Mouse (Mus musculus) liver, embryonic 14.5 days (tissue): ENCODE data around the gene Hnrnpab. TPM values are rescaled to one million over a fixed set of nuclear protein-coding genes. Genes with fewer than 3 reads are reported as not detected.

Source experiments
- ATAC-seq: fragments of 200-750 bp; cut with Nextera tagmentation; 2 replicates; pipeline ENCODE4 v1.8.0; 2017; ENCODE audit warnings: moderate number of reproducible peaks, mild to moderate bottlenecking, moderate library complexity; ENCODE audit not compliant: insufficient read depth
- DNase-seq, 3 experiments: peaks; one replicate each; pipeline ENCODE4 v3.0.0-alpha.2; 2012 to 2013; ENCODE audit warnings: low read depth in 3 of 3, low spot score in 3 of 3
- H3K27ac ChIP-seq: fragments of 300-500 bp; sonication (generic); 2 replicates; pipeline ENCODE4 v1.5.1; 2014; ENCODE audit warnings: moderate library complexity, mild to moderate bottlenecking, control low read depth, inconsistent platforms
- H3K27me3 ChIP-seq: fragments of 300-500 bp; sonication (generic); 2 replicates; pipeline ENCODE4 v1.6.1; 2014; ENCODE audit warnings: mild to moderate bottlenecking, low read length, moderate library complexity; ENCODE audit not compliant: control insufficient read depth, insufficient read depth
- H3K36me3 ChIP-seq: fragments of 300-500 bp; sonication (generic); replicated peaks from 2 replicates; pipeline ENCODE4 v1.6.1; 2014; ENCODE audit warnings: low read depth; ENCODE audit not compliant: control insufficient read depth, insufficient read depth
- H3K4me1 ChIP-seq, 2 experiments: fragments of 200-500 bp in 1 of 2; fragments of 300-500 bp in 1 of 2; sonication (generic) in 1 of 2; replicated peaks; 2 replicates each; pipeline ENCODE4 v1.6.1; 2012 to 2014; ENCODE audit warnings: antibody characterized with exemption in 1 of 2, inconsistent platforms in 1 of 2, low read length in 1 of 2; ENCODE audit not compliant: control insufficient read depth in 2 of 2, insufficient read depth in 2 of 2
- H3K4me2 ChIP-seq: fragments of 300-500 bp; sonication (generic); 2 replicates; pipeline ENCODE4 v1.6.1; 2014; ENCODE audit warnings: low read depth, mild to moderate bottlenecking, control low read depth, moderate library complexity
- H3K4me3 ChIP-seq, 2 experiments: fragments of 200-500 bp in 1 of 2; fragments of 300-500 bp in 1 of 2; sonication (generic) in 1 of 2; 2 replicates each; pipeline ENCODE4 v1.5.1; 2012 to 2014; ENCODE audit warnings: low read depth in 2 of 2, low read length in 2 of 2, mild to moderate bottlenecking in 2 of 2, control low read depth in 1 of 2, inconsistent platforms in 1 of 2, moderate library complexity in 1 of 2; ENCODE audit not compliant: insufficient read depth in 1 of 2
- H3K9ac ChIP-seq: fragments of 300-500 bp; sonication (generic); replicated peaks from 2 replicates; pipeline ENCODE4 v1.6.1; 2014; ENCODE audit warnings: mild to moderate bottlenecking, control low read depth, moderate library complexity
- H3K9me3 ChIP-seq: fragments of 300-500 bp; sonication (generic); 2 replicates; pipeline ENCODE4 v1.6.1; 2016; ENCODE audit warnings: low read length, mixed read lengths; ENCODE audit not compliant: control insufficient read depth
- CTCF ChIP-seq: IDR thresholded peaks from 2 replicates; pipeline ENCODE4 v1.5.1; 2016; ENCODE audit warnings: antibody characterized with exemption, low read depth, control low read depth
- EP300 ChIP-seq: IDR thresholded peaks from 2 replicates; pipeline ENCODE4 v1.6.1; 2016; ENCODE audit warnings: antibody characterized with exemption, low read depth
- WGBS: fragments of 180-500 bp; shearing (Covaris S2); extraction: QIAGEN DNeasy Blood & Tissue Kit; methylation state at CpG from one replicate; pipeline ENCODE4 v1.1.7; 2014; ENCODE audit not compliant: insufficient replicate concordance; 5-methylcytosine and 5-hydroxymethylcytosine counted together
- polyA plus RNA-seq, 2 experiments: library from polyadenylated mRNA; depleted of rRNA in 1 of 2; stranded (reverse) in 1 of 2; unstranded in 1 of 2; fragments of >200 nt; fragmentation: Nextera tagmentation in 1 of 2; extraction: Ambion mirVana in 1 of 2; gene quantifications; 2 replicates each; pipeline versions ENCODE4 v1.2.1 to v1.2.3; 2012 to 2014

Hnrnpab gene
- polyA plus RNA-seq, 2 experiments = 220 to 260 TPM

- ATAC-seq = no peak
- peaks cover 26% of the 10 kb centered on the region for H3K27me3 ChIP-seq
- H3K4me2 ChIP-seq = no peak overlapping the region
- H3K27ac ChIP-seq = no peak overlapping the region
- no peak for TF ChIP-seq CTCF
- TF ChIP-seq EP300 = no peak
- H3K9me3 ChIP-seq = no peaks in the 10 kb centered on the region
- no peak for DNase-seq
- no peaks in the 10 kb centered on the region for H3K36me3 ChIP-seq
- WGBS = 44% methylated on average over 3 of the region's 3 CpGs
- no peak overlapping the region for H3K4me3 ChIP-seq
- 0 out of 4 replicates have a peak, but pooled peaks cover 0 to 2% of the 10 kb centered on the region in 2 experiments for H3K4me1 ChIP-seq
- H3K9ac ChIP-seq = no peak overlapping the region
These were observed 41.9 kb upstream of the Hnrnpab start for GRCm38 (mm10) chr11:51648566-51648965.

DNA sequence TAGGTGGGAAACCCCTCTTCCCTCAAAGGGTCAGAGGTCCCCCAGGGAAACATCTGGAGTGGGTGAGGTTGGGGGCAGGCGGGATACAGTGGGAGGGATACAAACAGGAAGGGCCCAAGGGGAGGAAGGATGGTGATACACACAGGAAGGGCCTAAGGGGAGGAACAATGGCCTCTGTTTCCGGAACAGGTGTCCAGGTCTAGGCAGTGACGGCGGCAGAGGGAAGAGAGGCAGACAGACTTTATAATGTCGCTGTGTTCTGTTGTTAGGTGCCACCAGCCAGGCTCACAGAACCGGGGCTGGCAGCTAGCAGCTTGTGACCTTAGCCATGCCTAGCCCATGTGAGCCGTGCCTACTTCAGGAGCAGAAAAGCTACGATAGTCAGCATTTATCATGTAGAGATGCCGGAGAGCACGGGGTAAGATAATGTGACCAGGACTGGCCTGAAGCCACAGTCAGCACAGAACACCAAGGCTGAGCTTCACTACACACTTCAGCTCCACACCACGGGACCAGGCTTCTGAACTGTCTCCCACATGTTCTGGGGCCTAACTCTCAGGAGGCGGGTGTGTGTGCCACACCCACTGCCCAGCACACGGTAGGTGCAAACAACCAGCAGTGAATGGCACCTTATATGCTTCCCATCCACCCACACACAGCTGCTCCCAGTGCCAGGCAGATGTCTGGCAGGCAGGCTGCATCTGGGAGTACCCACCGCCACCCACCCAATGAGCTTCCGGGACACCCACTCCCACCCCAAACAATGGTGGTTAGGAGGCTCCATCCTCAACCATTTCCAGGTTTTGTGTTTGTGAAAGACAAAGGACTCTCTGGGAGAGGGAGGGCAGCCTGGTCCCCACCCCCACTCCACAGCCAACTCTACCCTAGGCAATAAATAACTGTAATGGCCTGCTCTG is 40.4 kb upstream of the Hnrnpab start:
- ATAC-seq (no peak), DNase-seq (no peak)
- Histone ChIP-seq H3K36me3 (no peaks in the 10 kb centered on the region), H3K9me3 (no peaks in the 10 kb centered on the region), H3K4me2 (no peak overlapping the region), H3K27ac (no peak overlapping the region), H3K27me3 (peaks cover 26% of the 10 kb centered on the region), H3K4me3 (no peak overlapping the region), H3K4me1 (0 out of 4 replicates have a peak, but pooled peaks cover 0 to 2% of the 10 kb centered on the region in 2 experiments), H3K9ac (no peak overlapping the region)
- WGBS = 34% methylated on average over 15 of the region's 15 CpGs
- no peak for TF ChIP-seq EP300
- no peak for TF ChIP-seq CTCF

DNA sequence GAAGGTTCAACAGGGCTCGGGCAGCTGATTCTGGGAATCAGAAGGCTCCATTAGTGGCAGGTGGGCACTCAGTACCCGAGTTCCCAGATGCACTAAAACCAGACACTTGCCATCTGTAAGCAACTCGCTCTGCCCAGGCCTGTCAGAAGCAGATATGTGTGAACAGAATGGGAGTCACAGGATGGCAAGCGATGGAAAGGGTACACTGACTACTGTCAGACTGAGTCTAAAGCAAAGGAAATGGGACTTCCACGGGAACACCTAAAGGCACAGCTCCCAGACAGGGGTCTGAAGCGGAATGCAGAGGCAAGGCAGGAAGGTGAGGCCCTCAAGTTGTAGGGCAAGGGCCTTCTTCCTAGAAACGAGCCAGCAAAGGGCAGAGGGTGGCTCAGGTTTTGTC is 39.6 kb upstream of the Hnrnpab start:
- H3K36me3 ChIP-seq = no peaks in the 10 kb centered on the region
- no peaks in the 10 kb centered on the region for H3K9me3 ChIP-seq
- ATAC-seq (no peak), DNase-seq (no peak)
- H3K9ac ChIP-seq = no peak overlapping the region
- 0 out of 4 replicates have a peak, but pooled peaks cover 0 to 2% of the 10 kb centered on the region in 2 experiments for H3K4me1 ChIP-seq
- no peak for TF ChIP-seq CTCF
- no peak for TF ChIP-seq EP300
- no peak overlapping the region for H3K4me2 ChIP-seq
- H3K27ac ChIP-seq = no peak overlapping the region
- WGBS = 59% methylated on average over 7 of the region's 7 CpGs
- peaks cover 20% of the 10 kb centered on the region for H3K27me3 ChIP-seq
- H3K4me3 ChIP-seq = no peak overlapping the region

DNA sequence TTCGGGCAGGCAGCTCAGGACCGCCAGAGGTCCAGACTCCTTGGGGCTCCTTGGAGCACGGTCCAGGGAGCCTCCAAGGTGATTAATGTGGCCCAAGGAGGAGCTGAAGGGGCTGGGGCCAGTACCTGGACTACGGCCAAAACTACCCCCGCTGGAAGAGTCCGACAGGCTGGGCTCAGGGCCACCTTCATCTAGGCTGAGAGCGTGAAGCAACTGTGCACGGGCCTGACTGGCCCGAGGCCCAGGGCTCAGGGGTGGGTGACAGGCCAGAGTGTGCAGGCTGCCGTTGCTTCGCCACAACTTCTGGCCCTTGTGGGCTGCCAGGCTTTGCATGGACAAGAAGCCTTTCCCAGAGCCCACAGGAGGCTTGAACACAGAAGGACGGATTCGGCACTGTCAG is 38.6 kb upstream of the Hnrnpab start:
- no peaks in the 10 kb centered on the region for H3K9me3 ChIP-seq
- no peak for TF ChIP-seq EP300
- DNase-seq (no peak), ATAC-seq (no peak)
- H3K4me1 ChIP-seq = 0 out of 4 replicates have a peak, but pooled peaks cover 0 to 2% of the 10 kb centered on the region in 2 experiments
- no peak overlapping the region for H3K4me2 ChIP-seq
- H3K27me3 ChIP-seq = peaks cover 10% of the 10 kb centered on the region
- WGBS = 78% methylated on average over 13 of the region's 13 CpGs
- H3K4me3 ChIP-seq = no peak overlapping the region
- no peaks in the 10 kb centered on the region for H3K36me3 ChIP-seq
- H3K27ac ChIP-seq = no peak overlapping the region
- H3K9ac ChIP-seq = no peak overlapping the region

DNA sequence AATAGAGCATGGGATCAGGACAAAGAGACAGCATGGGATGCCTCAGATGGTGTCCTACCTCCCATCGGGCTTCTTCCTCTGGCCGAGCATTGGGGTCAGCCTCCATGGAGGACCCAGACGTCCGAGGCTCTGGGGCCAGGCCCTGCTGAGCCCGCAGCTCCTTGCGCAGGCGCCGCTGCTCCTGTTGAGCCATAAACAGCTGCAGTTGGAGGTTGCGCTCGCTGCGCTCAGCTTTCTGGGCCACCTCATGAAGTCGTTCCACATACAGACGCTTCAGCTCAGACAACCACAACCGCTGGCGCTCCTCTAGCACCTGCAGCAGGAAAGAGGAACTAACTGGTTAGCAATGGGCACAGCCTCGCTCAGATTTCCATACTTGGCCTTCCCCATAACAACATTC is 37.6 kb upstream of the Hnrnpab start:
- Histone ChIP-seq H3K27me3 (no peaks in the 10 kb centered on the region; the same call in none of the 2 replicates), H3K4me1 (no peaks in the 10 kb centered on the region), H3K36me3 (no peaks in the 10 kb centered on the region), H3K4me3 (no peak overlapping the region), H3K4me2 (no peak overlapping the region), H3K27ac (no peak overlapping the region), H3K9ac (no peak overlapping the region), H3K9me3 (no peaks in the 10 kb centered on the region)
- WGBS = 26% methylated on average over 16 of the region's 16 CpGs
- ATAC-seq (no peak), DNase-seq (no peak)
- TF ChIP-seq EP300 (no peak), CTCF (no peak)
